Mouse (Mus musculus): Measurements from ENCODE around the gene Bri3. TPM values are rescaled to one million over a fixed set of nuclear protein-coding genes. Genes with fewer than 3 reads are reported as not detected.

Gene Bri3
- polyA plus RNA-seq (2012; ENCODE audit: low replicate concordance): 30.4 and 133 TPM in 2 replicates

DNA sequence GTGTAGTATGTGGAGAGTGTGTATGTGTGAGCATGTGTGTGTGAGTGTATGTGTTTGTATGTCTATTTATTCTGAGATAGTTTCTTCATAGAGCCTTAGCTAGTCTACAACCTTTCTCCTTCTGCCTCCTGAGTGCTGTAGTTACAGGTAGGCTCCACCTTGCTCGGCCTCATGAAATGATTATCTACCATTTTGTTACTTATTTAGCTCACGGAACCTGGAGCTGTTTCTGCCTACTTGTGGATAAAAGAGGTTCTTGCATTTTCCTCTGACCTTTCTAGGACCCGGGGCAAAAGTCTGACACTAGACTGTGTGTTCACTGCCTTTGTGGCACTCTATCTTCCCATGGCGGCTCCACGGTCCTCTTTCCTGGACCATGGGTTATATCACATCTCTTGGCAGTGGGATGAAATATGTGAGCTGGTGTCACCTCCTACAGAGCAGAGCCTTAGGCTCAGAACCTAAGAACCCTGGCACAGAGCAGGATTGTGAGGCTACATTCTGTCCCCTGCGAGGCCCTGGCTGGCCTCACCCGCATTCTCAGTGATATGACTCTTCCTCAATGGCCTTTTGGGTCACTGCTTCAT lies at the start of gene Bri3:
Bri3 (plus strand) TSS at position 537 of the 587 bp plus-strand sequence.

DNA sequence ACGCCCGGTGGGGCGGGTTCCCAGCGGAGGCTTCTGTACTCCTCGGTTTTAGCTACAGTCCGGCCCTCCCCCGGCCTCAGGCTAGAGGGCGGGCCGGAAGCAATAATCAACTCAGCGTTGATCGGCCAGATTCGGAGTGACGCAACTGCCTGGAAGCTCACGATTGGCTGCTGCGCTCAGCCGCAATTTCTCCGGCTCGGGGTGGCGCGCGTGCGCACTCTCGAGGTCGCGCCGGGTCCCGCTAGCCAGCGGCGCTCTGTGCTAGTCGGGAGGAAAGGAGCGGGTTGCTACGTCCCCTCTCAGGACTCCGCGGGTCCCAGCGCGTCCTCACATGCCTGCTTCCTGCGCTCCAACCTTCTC lies 20.8 kb upstream of the Bri3 start, which contains the start of gene Tecpr1:
Tecpr1 (minus strand) TSS at position 113 of the 360 bp plus-strand sequence.

DNA sequence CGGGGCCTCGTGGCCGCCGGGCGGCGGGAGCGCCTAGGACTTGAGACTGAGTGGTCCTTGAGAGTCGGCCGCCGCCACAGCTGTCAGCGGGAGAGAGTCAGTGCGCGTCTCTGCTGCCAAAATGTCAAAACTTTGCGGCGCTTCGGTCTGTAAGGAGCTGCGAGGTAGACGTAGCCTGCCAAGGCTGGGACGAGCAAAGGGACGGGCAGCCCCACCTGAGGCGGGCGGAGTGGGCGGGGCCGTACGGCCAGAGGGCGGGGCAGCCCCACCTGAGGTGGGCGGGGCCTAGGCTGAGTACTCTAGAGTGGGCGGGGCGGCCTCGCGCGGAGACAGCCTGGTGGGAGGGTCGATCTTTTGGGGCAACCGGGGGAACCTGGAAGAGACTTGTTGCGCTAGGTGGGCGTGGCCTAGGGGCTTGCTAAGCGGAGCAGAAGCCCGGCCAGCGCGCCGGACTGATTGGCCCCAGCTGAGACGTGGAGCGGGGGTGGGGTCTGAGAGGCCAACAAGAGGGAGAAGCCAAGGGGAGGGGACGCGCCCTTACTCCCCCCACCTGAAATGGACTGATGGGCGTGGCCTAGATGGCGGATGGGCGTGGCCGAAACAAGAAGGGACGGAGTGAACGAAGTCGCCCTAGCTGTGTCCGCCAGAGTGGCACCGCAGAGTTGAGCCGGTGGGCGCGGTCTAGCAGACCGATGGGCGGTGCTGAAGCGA lies 113.8 kb downstream of the Bri3 start, which contains the start of gene Baiap2l1:
Baiap2l1 (minus strand) TSS at position 232 of the 711 bp plus-strand sequence.

Other genes starting within 250 kb of the Bri3 start
- 78.6 and 79.1 TPM in 2 replicates for gene Ccz1, start 229.6 kb upstream of the Bri3 start, polyA plus RNA-seq (2012; ENCODE audit: low replicate concordance)
- not detected in 2 replicates for gene Ocm, start 217.8 kb upstream of the Bri3 start, polyA plus RNA-seq (2012; ENCODE audit: low replicate concordance)
- gene Lmtk2, start 144.0 kb upstream of the Bri3 start, polyA plus RNA-seq (2012; ENCODE audit: low replicate concordance): 11.0 and 19.8 TPM in 2 replicates
- 2.5 and 3.1 TPM in 2 replicates for gene Bhlha15, start 54.2 kb upstream of the Bri3 start, polyA plus RNA-seq (2012; ENCODE audit: low replicate concordance)
- 7.9 and 11.8 TPM in 2 replicates for gene Tecpr1, start 20.8 kb upstream of the Bri3 start, polyA plus RNA-seq (2012; ENCODE audit: low replicate concordance)
- gene Baiap2l1, start 113.7 kb downstream of the Bri3 start, polyA plus RNA-seq (2012; ENCODE audit: low replicate concordance): 0.11 TPM in 1 of 2 replicates, not detected in the other

Data from leukemia stem cell, adult 10-12 weeks (primary cell).